Comparison of ENCODE assay signal across 9 mouse cellular contexts in genomic region chr12:111353439-111353915, GRCm38 (mm10). TPM values are rescaled to one million over a fixed set of nuclear protein-coding genes. Genes with fewer than 3 reads are reported as not detected.
A peak's percentile ranks its signal among the peaks of the same experiment; 100 is the strongest.
DNase-seq lines count a peak whose midpoint lies in the region; ATAC-seq lines count a peak whose summit lies in the region.
"Had no signal": no experiment of that assay in that cellular context is flagged by ENCODE, and none has a peak within 500 bp of the region (broad histone marks: within the 10 kb centered on the region; RNA-seq: fewer than 3 reads in every experiment).

No protein-coding gene starts in this region.

- peak; percentile 65 to 74 for DNase-seq in adrenal gland, adult (ENCODE audit: inconsistent age in 2 of 2, low spot score in 1 of 2)
- DNase-seq in adrenal gland, adult 8-10 months: no peak
- DNase-seq in forebrain, embryonic 11.5 days (ENCODE audit: low spot score): no peak
- DNase-seq in retina, postnatal 1 day: peak; percentile 40
- DNase-seq in spleen, postnatal 4 days (ENCODE audit: low spot score in 2 of 2): no peak

- H3K36me3 ChIP-seq in forebrain, embryonic 11.5 days (ENCODE audit: control insufficient read depth, insufficient read depth, low read length): no peaks in the 10 kb centered on the region
- H3K36me3 ChIP-seq in hindbrain, embryonic 16.5 days (ENCODE audit: control insufficient read depth, insufficient read depth, low read length): no peaks in the 10 kb centered on the region
- H3K36me3 ChIP-seq in liver, embryonic 15.5 days (replicated peaks): no peaks in the 10 kb centered on the region

- H3K4me3 ChIP-seq in forebrain, embryonic 11.5 days (ENCODE audit: low read depth, low read length): no peak overlapping the region
- no peak overlapping the region for H3K4me3 ChIP-seq in hindbrain, embryonic 16.5 days (ENCODE audit: low read length)
- no peak overlapping the region for H3K4me3 ChIP-seq in liver, embryonic 15.5 days (replicated peaks)
- H3K4me3 ChIP-seq: erythroblast, embryonic 14.5 days had no signal

- no peak overlapping the region for H3K9ac ChIP-seq in forebrain, embryonic 11.5 days (ENCODE audit: low read length)
- H3K9ac ChIP-seq in hindbrain, embryonic 16.5 days (ENCODE audit: low read depth, low read length): peak overlapping the region; percentile 33; the same call in 1 of the 2 replicates
- H3K9ac ChIP-seq in liver, embryonic 15.5 days: no peak overlapping the region

- no peak overlapping the region for H3K4me2 ChIP-seq in forebrain, embryonic 11.5 days (ENCODE audit: low read depth, low read length, severe bottlenecking)
- peak overlapping the region; percentile 30 for H3K4me2 ChIP-seq in hindbrain, embryonic 16.5 days (ENCODE audit: low read length)
- H3K4me2 ChIP-seq in liver, embryonic 15.5 days: no peak overlapping the region

- H3K4me1 ChIP-seq in forebrain, embryonic 11.5 days (replicated peaks; ENCODE audit: control insufficient read depth, insufficient read depth, low read length): peaks cover 16% of the 10 kb centered on the region; the same call in 1 of the 2 replicates
- H3K4me1 ChIP-seq in hindbrain, embryonic 16.5 days (ENCODE audit: control insufficient read depth, insufficient read depth, low read depth, low read length): peaks cover 24% of the 10 kb centered on the region
- peaks cover 17% of the 10 kb centered on the region for H3K4me1 ChIP-seq in liver, embryonic 15.5 days (replicated peaks)

- H3K27me3 ChIP-seq in forebrain, embryonic 11.5 days (ENCODE audit: control insufficient read depth, insufficient read depth, low read length): no peaks in the 10 kb centered on the region
- no peaks in the 10 kb centered on the region for H3K27me3 ChIP-seq in hindbrain, embryonic 16.5 days (replicated peaks; ENCODE audit: control insufficient read depth, insufficient read depth, low read length)
- H3K27me3 ChIP-seq in liver, embryonic 15.5 days: no peaks in the 10 kb centered on the region

- no peaks in the 10 kb centered on the region for H3K9me3 ChIP-seq in forebrain, embryonic 11.5 days (ENCODE audit: control insufficient read depth, low read length)
- no peaks in the 10 kb centered on the region for H3K9me3 ChIP-seq in hindbrain, embryonic 16.5 days (ENCODE audit: control insufficient read depth, low read length)
- no peaks in the 10 kb centered on the region for H3K9me3 ChIP-seq in liver, embryonic 15.5 days (replicated peaks)

- peak overlapping the region; percentile 37; the same call in 1 of the 2 replicates for H3K27ac ChIP-seq in forebrain, embryonic 11.5 days (ENCODE audit: low read depth, low read length)
- H3K27ac ChIP-seq in hindbrain, embryonic 16.5 days (ENCODE audit: low read depth, low read length): peak overlapping the region; percentile 59
- 0 out of 2 replicates have a peak overlapping the region, but pooled peaks have one; percentile 7 for H3K27ac ChIP-seq in liver, embryonic 15.5 days (replicated peaks)

- 64% methylated on average over 15 of the region's 15 CpGs for WGBS in forebrain, embryonic 11.5 days
- 34% methylated on average over 15 of the region's 15 CpGs for WGBS in hindbrain, embryonic 16.5 days
- 71% methylated on average over 15 of the region's 15 CpGs for WGBS in liver, embryonic 15.5 days (ENCODE audit: insufficient replicate concordance)

- peak; percentile 58; the same call in 1 of the 2 replicates for ATAC-seq in forebrain, embryonic 11.5 days (replicated peaks; ENCODE audit: low FRiP score)
- ATAC-seq in hindbrain, embryonic 16.5 days: peak; percentile 65
- ATAC-seq in liver, embryonic 15.5 days (ENCODE audit: insufficient read depth): peak; percentile 67
- no peak for ATAC-seq in monocyte, adult 5-6 weeks (replicated peaks; ENCODE audit: insufficient number of reproducible peaks, low FRiP score, low TSS enrichment, poor library complexity, severe bottlenecking)

RNA-seq across cellular contexts. Expression of gene Cdc42bpb, which starts 24.0 kb away (rescaled TPM):
- 100 to 1,000 TPM; 112 to 162 (median 141) TPM for total RNA-seq in adrenal gland, adult 8-10 months (2022)
- polyA plus RNA-seq in forebrain, embryonic 11.5 days (2014; fragmentation: Nextera tagmentation; extraction: Ambion mirVana): 42.7 and 44.0 TPM in 2 replicates
- 35.3 and 40.4 TPM in 2 replicates for polyA plus RNA-seq in hindbrain, embryonic 16.5 days (2015; fragmentation: Nextera tagmentation; extraction: Ambion mirVana)
- 6.6 and 9.4 TPM in 2 replicates for polyA plus RNA-seq in liver, embryonic 15.5 days (2015; fragmentation: Nextera tagmentation; extraction: Ambion mirVana)
- total RNA-seq in monocyte, adult 5-6 weeks (2017): 37.5 to 41.2 TPM (median 40.7 TPM) in 3 replicates

RNA-seq across cellular contexts. Expression of gene Lbhd2, which starts 53.1 kb away (rescaled TPM):
- total RNA-seq in adrenal gland, adult 8-10 months (2022): 1 to 10 TPM in 1 of 4 experiments, under 1 TPM in 3; 0.67 to 1.0 (median 0.78) TPM
- not detected in 2 replicates for polyA plus RNA-seq in forebrain, embryonic 11.5 days (2014; fragmentation: Nextera tagmentation; extraction: Ambion mirVana)
- polyA plus RNA-seq in hindbrain, embryonic 16.5 days (2015; fragmentation: Nextera tagmentation; extraction: Ambion mirVana): 2.5 and 3.3 TPM in 2 replicates
- not detected in 2 replicates for polyA plus RNA-seq in liver, embryonic 15.5 days (2015; fragmentation: Nextera tagmentation; extraction: Ambion mirVana)
- not detected in 3 replicates for total RNA-seq in monocyte, adult 5-6 weeks (2017)
- polyA plus RNA-seq: erythroblast, embryonic 14.5 days had no signal

Comparison
In these comparisons a context has a peak if more than half of its experiments do, and no peak if none do; other contexts are left out.
1. DNase-seq: peak in adrenal gland, adult (2 of 2) and retina, postnatal 1 day (single experiment); none in adrenal gland, adult 8-10 months (single experiment), forebrain, embryonic 11.5 days (single experiment) and spleen, postnatal 4 days (0 of 2).
2. H3K27ac ChIP-seq: peak in every context shown above with its lines; median percentile 59 in hindbrain, embryonic 16.5 days; 37 in forebrain, embryonic 11.5 days; 7 in liver, embryonic 15.5 days.